16 mouse cellular contexts compared by ENCODE assay signal in genomic region chr9:96789906-96790305, GRCm38 (mm10).
"Had no signal": no experiment of that assay in that cellular context is flagged by ENCODE, and none has a peak within 500 bp of the region (broad histone marks: within the 10 kb centered on the region; RNA-seq: fewer than 3 reads in every experiment).

No protein-coding gene starts in this region.

- H3K4me1 ChIP-seq: limb, embryonic 12.5 days; limb, embryonic 15.5 days; midbrain, embryonic 10.5 days had no signal

- H3K9ac ChIP-seq: kidney, embryonic 15.5 days; limb, embryonic 12.5 days; limb, embryonic 15.5 days; liver, embryonic 14.5 days; liver, postnatal 0 days; lung, embryonic 14.5 days; midbrain, embryonic 13.5 days had no signal

- H3K4me2 ChIP-seq: kidney, embryonic 15.5 days; limb, embryonic 12.5 days; limb, embryonic 15.5 days; liver, embryonic 11.5 days; lung, embryonic 14.5 days; midbrain, embryonic 13.5 days had no signal

- H3K9me3 ChIP-seq: kidney, embryonic 15.5 days; limb, embryonic 12.5 days; limb, embryonic 15.5 days; megakaryocyte, embryonic 14.5 days; midbrain, embryonic 10.5 days; midbrain, embryonic 13.5 days had no signal

- ATAC-seq: liver, postnatal 0 days; lung, postnatal 0 days; midbrain, embryonic 13.5 days; midbrain, embryonic 16.5 days had no signal

- DNase-seq: kidney, postnatal 10 days; layer of hippocampus, adult 9-11 months; liver, postnatal 0 days; thymus, postnatal 25 days had no signal

- H3K36me3 ChIP-seq: kidney, embryonic 15.5 days; limb, embryonic 12.5 days; limb, embryonic 15.5 days; midbrain, embryonic 10.5 days; midbrain, embryonic 13.5 days had no signal

- H3K27ac ChIP-seq: kidney, embryonic 15.5 days; limb, embryonic 12.5 days; limb, embryonic 15.5 days; liver, embryonic 14.5 days; macrophage; midbrain, embryonic 10.5 days; midbrain, embryonic 13.5 days had no signal

- H3K4me3 ChIP-seq: kidney, embryonic 15.5 days; limb, embryonic 12.5 days; limb, embryonic 15.5 days; megakaryocyte, embryonic 14.5 days; midbrain, embryonic 10.5 days; midbrain, embryonic 13.5 days had no signal

- H3K27me3 ChIP-seq: kidney, embryonic 15.5 days; limb, embryonic 12.5 days; limb, embryonic 15.5 days; midbrain, embryonic 13.5 days had no signal
